Mouse (Mus musculus): ENCODE results near the gene Ldlr.
"Not testable (repeated sequence)": the region's sequence is repeated elsewhere in the genome, so short reads cannot be mapped to it uniquely, and the experiment has no call there.

Ldlr gene

GRCm38 (mm10) chr9:21788234-21788633 lies 65.0 kb downstream of the Ldlr start:
- DNase-seq (ENCODE audit: low spot score) = no peak

GRCm38 (mm10) chr9:21791861-21792260 lies 68.6 kb downstream of the Ldlr start:
- DNase-seq (ENCODE audit: low spot score) = no peak

DNA sequence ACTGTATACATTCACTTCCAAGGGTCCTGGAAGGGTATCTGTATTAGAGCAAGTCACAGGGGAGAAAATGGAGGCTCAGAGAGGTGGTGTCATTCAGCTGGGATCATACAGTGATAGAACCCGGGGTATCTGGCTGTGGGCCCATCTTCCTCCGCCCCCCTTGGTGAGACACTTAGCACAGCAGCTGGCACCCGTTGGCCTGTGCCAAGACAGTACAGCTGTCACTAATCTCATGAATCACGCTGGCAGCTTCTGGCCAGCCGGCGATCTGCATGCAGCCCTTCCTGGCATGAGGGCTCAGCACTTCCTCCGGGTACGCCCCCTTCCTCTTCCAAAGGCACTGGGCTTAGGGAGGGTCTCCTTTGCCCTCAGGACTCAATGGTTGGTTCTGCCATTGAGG lies 69.4 kb downstream of the Ldlr start:
- DNase-seq (ENCODE audit: low spot score) = no peak

DNA sequence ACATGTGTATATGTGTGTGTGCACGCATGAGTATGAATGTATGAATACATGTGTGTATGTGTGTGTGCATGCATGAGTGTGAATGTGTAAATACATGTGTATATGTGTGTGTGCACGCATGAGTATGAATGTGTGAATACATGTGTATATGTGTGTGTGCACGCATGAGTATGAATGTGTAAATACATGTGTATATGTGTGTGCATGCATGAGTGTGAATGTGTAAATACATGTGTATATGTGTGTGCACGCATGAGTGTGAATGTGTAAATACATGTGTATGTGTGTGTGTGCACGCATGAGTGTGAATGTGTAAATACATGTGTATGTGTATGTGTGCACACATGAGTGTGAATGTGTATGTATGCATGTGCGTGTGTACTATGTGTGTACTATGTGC lies 70.2 kb downstream of the Ldlr start:
- not testable (repeated sequence) for DNase-seq (ENCODE audit: low spot score)

GRCm38 (mm10) chr9:21794344-21794834 lies 71.1 kb downstream of the Ldlr start:
- DNase-seq (ENCODE audit: low spot score) = no peak

DNA sequence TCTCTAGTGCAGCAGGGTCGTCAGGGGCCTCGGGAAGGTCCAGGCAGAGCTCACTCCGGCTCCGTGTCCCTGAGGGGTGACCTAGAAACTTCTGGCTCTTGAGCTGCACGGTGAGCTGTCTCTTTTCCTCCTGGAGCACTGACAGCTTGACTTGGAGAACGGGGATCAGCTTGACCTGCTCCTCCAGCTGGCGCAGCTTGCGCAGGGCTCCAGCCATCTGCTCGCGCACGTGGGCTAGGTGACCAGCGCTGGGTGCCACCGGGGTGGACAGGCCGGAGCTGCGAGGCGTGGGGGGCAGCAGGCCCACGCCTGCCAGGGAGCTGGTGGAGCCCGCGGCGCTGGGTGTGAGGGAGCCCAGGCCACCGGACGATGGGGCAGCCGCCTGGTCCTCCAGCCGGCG lies 71.6 kb downstream of the Ldlr start:
- no peak for DNase-seq (ENCODE audit: low spot score)

DNA sequence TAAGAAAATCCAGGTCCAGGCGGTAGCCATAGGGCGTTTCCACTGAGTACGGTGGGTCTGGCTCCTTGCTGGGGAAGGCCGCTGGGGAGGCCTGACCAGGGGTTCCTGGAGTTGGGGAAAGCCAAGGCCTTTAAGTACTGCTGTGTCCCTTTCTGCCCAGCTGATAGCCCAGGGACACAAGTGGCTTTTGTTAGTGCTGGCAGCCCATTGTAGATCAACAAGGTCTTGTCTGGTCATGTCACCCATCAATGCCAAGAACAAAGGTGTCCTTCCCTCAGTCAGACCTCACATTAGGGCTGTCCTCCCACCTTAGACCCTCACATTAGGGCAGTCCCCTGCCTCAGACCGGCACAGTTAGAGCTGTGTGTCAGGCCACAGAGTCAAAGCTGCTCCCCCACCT lies 72.3 kb downstream of the Ldlr start:
- no peak for DNase-seq (ENCODE audit: low spot score)

DNA sequence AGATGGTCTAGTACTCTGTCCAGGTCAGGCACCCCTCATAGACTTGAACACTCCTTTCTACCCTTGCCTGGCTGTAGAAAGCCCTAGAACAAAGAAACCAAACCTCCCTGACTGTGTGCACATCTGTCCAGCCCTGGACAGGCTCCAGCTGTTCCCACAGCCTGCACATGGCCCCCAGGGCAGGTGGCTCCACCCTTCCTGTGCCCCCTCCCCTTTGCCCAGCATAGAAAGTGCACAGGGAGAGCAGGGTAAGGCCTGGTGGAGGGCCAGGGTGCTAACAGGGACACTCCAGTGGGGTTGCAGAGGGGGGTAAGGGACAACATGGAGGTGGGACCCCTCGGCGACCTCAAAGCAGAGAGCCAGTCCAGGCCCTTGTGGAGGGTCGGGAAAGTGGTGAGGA lies 73.0 kb downstream of the Ldlr start:
- DNase-seq (ENCODE audit: low spot score) = no peak

DNA sequence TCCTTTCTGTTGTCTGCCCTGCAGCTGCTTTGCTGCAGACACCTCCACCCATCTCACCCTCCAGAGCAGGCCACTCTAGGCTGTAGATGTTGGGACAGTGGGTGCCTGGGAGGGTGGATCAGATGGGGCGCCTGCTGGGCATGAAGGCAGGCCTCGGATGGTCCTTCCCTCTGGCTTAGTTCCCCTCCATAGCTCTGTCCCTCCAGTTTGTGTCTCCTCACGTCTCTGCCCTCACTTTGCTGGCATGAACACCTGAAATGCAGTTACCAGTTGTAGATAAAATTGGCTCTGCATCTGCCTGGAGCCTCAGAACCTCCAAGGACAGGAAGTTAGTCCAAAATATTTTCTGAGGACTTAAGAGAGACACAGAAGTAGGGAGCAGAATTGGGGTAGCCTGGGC lies 73.6 kb downstream of the Ldlr start:
- no peak for DNase-seq (ENCODE audit: low spot score)

- peak; percentile 63 for DNase-seq (ENCODE audit: low spot score)
Measured at GRCm38 (mm10) chr9:21797921-21798344, 74.7 kb downstream of the Ldlr start.

DNA sequence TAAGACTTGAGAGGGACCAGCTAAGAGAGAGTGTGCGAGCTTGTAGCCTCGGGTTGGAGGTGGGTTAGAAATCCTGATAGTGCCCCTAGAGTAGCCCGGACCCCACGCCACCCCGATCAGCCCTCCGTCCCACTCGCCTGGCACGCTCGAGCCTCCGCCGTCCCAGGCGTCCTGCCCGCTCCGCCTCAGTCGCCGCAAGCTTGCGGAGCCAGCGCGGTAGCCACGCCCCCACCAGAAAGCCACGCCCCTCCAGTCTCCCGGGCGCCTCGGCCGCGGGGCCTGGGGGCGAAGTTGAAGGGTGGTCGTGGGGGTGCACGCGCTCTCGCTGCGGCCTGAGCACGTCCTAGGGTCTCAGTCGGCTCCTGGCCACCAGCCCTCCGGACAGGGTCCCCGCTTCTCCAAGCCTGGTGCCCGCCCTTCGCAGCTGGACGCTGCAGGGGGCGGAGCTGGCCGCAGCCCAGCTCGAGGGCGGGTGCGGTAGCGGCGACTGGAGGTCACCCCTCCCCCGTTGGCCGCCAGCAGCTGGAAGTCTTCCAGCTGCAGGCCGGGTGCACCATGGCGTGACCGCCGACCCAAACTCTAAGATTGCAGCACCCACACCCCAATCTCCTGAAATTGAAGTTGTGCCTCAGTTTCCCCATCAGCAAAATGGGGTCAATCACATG lies 75.2 kb downstream of the Ldlr start, which contains the start of gene Kank2:
TSS of gene Kank2 (minus strand) at position 400 of the 665 bp plus-strand sequence.
- DNase-seq (ENCODE audit: low spot score) = peak; percentile 92

DNA sequence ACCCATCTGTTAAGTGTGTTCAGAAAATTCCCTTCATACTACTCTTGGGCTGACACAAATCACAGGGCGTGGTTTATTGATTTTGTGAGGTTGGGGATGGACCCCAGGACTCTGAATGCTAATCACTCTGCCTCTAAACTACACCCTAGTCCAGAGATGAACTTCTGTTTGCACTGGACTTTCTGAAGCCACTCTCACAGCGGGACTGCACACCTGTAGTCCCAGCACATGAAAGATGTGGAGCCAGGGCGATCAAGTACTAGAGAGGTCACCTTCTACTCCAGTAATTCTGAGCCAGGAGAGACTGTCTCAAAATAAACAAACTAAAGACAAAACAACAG lies 75.7 kb downstream of the Ldlr start:
- DNase-seq (ENCODE audit: low spot score) = no peak

Measured in ovary, postnatal 10 days (tissue).